Mouse (Mus musculus): ENCODE measurements around the gene Scube2. TPM values are rescaled to one million over a fixed set of nuclear protein-coding genes. Genes with fewer than 3 reads are reported as not detected.

Scube2 gene
- polyA plus RNA-seq, 1 experiment from 2014 or later = 2.5 TPM

GRCm38 (mm10) chr7:109863561-109863960 is 1.9 kb downstream of the Scube2 start:
- ATAC-seq = no peak
- Histone ChIP-seq H3K9me3 (ENCODE audit: control insufficient read depth, low read length) (no peaks in the 10 kb centered on the region), H3K9ac (ENCODE audit: low read depth, low read length) (no peak overlapping the region), H3K4me2 (ENCODE audit: low read length) (no peak overlapping the region), H3K27ac (ENCODE audit: low read depth, low read length) (no peak overlapping the region), H3K4me3 (ENCODE audit: low read length) (no peak overlapping the region), H3K36me3 (ENCODE audit: control insufficient read depth, insufficient read depth, low read length) (no peaks in the 10 kb centered on the region), H3K4me1 (ENCODE audit: control insufficient read depth, insufficient read depth, low read depth, low read length) (peaks cover 8% of the 10 kb centered on the region), H3K27me3 (replicated peaks; ENCODE audit: control insufficient read depth, insufficient read depth, low read length) (no peaks in the 10 kb centered on the region; the same call in 1 of the 2 replicates)
- WGBS = 21% methylated on average over 4 of the region's 4 CpGs

DNA sequence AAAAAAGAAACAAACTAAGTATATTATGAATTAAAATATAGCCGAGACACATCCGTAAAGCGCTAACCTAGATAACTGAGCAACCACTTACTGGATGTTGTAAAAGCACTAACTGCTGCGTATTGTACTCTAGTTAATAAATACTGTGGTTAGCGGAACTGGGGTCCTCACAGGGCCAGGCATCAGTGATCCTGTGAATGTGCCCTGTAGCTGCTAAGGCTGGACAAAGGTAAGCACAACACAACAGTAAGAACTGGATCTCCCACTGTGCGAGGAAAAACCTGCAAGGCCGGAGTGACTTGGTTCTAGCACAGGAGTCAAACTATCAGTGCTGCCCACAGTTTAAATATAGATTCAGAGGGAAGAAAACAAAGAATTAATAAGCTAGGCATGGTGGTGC is 5.3 kb downstream of the Scube2 start:
- WGBS = 87% methylated on average over 7 of the region's 7 CpGs

DNA sequence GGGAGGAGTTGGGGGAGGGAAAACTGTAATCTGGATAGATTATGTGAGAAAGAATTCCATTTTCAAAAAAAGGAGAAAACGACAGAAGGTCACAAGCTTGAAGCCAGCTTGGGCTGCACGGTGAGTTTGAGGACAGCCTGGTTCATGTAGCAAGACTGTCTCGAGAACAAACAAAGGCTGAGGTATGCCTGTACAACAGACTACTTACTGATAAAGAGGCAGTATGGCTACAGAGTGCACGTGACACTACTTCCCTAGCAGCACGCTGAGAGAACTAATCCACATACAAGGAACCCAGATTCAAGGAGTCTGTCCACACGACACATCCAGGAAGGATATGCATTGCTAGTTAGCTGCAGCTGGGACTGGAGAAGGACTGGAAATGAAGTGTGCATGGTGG is 6.1 kb downstream of the Scube2 start:
- Histone ChIP-seq H3K27me3 (replicated peaks; ENCODE audit: control insufficient read depth, insufficient read depth, low read length) (no peaks in the 10 kb centered on the region; the same call in 1 of the 2 replicates), H3K4me2 (ENCODE audit: low read length) (no peak overlapping the region), H3K9me3 (ENCODE audit: control insufficient read depth, low read length) (no peaks in the 10 kb centered on the region), H3K4me3 (ENCODE audit: low read length) (no peak overlapping the region), H3K36me3 (ENCODE audit: control insufficient read depth, insufficient read depth, low read length) (no peaks in the 10 kb centered on the region), H3K9ac (ENCODE audit: low read depth, low read length) (no peak overlapping the region), H3K4me1 (ENCODE audit: control insufficient read depth, insufficient read depth, low read depth, low read length) (no peaks in the 10 kb centered on the region), H3K27ac (ENCODE audit: low read depth, low read length) (no peak overlapping the region)
- no peak for ATAC-seq
- WGBS = 68% methylated on average over 6 of the region's 6 CpGs

More for the DNA sequence above, 5.3 kb downstream of the Scube2 start:
- Histone ChIP-seq H3K27ac (ENCODE audit: low read depth, low read length) (no peak overlapping the region), H3K4me1 (ENCODE audit: control insufficient read depth, insufficient read depth, low read depth, low read length) (peaks cover 4% of the 10 kb centered on the region; the same call in 1 of the 2 replicates), H3K27me3 (replicated peaks; ENCODE audit: control insufficient read depth, insufficient read depth, low read length) (no peaks in the 10 kb centered on the region; the same call in 1 of the 2 replicates), H3K9ac (ENCODE audit: low read depth, low read length) (no peak overlapping the region; the same call in 1 of the 2 replicates), H3K4me2 (ENCODE audit: low read length) (no peak overlapping the region), H3K4me3 (ENCODE audit: low read length) (no peak overlapping the region), H3K36me3 (ENCODE audit: control insufficient read depth, insufficient read depth, low read length) (no peaks in the 10 kb centered on the region), H3K9me3 (ENCODE audit: control insufficient read depth, low read length) (no peaks in the 10 kb centered on the region)
- no peak for ATAC-seq

DNA sequence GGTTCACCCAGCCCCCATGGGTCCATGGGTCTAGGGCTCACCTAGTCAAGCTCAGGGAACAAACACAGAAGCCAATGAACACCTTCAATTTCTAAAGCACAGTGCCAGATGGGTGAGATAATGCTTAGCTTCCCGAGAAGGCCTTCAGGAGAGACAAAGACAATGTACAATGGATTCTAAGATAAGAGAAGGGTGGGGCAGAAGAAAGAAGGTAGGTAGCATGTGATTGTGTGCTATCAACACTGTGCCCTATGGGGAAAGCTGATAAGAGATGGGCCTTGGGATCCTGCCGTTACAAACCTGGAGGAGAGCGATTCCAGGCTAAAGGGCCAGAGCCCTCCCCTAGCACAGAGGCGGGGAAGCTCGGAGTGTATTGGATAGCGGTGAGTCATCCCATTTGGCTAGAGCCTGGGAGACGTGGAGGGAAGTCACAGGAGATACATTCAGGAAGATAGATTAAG is 12.7 kb downstream of the Scube2 start:
- 62% methylated on average over 7 of the region's 7 CpGs for WGBS
- Histone ChIP-seq H3K27ac (ENCODE audit: low read depth, low read length) (no peak overlapping the region), H3K4me2 (ENCODE audit: low read length) (no peak overlapping the region), H3K4me1 (ENCODE audit: control insufficient read depth, insufficient read depth, low read depth, low read length) (peaks cover 7% of the 10 kb centered on the region; the same call in 1 of the 2 replicates), H3K9ac (ENCODE audit: low read depth, low read length) (no peak overlapping the region), H3K4me3 (ENCODE audit: low read length) (no peak overlapping the region), H3K27me3 (replicated peaks; ENCODE audit: control insufficient read depth, insufficient read depth, low read length) (no peaks in the 10 kb centered on the region), H3K36me3 (ENCODE audit: control insufficient read depth, insufficient read depth, low read length) (no peaks in the 10 kb centered on the region), H3K9me3 (ENCODE audit: control insufficient read depth, low read length) (no peaks in the 10 kb centered on the region)
- ATAC-seq = no peak

DNA sequence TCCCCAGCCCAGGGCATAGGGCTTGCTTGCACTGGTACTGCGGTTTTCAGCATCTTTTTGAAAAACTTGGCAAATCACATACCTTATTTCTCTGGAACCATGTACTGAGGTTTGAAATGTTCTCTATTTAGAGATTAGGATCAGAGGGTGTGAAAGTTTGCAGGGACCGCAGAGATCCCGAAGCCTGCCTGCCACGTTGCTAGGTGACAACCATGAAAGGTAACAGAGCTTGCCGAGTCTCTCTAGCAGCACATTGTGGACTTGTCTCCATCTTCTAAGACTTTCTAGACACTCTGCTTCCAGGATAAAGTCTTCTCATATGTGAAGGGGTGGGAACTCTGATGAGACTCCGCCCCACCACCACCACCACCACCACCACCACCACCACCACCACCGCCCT is 13.5 kb downstream of the Scube2 start:
- Histone ChIP-seq H3K27me3 (replicated peaks; ENCODE audit: control insufficient read depth, insufficient read depth, low read length) (no peaks in the 10 kb centered on the region), H3K4me2 (ENCODE audit: low read length) (no peak overlapping the region), H3K4me3 (ENCODE audit: low read length) (no peak overlapping the region), H3K9me3 (ENCODE audit: control insufficient read depth, low read length) (no peaks in the 10 kb centered on the region), H3K36me3 (ENCODE audit: control insufficient read depth, insufficient read depth, low read length) (no peaks in the 10 kb centered on the region), H3K27ac (ENCODE audit: low read depth, low read length) (no peak overlapping the region), H3K4me1 (ENCODE audit: control insufficient read depth, insufficient read depth, low read depth, low read length) (peaks cover 7% of the 10 kb centered on the region; the same call in 1 of the 2 replicates), H3K9ac (ENCODE audit: low read depth, low read length) (no peak overlapping the region)
- no peak for ATAC-seq
- WGBS = 71% methylated on average over 7 of the region's 7 CpGs

GRCm38 (mm10) chr7:109850531-109850930 is 14.9 kb downstream of the Scube2 start:
- Histone ChIP-seq H3K36me3 (ENCODE audit: control insufficient read depth, insufficient read depth, low read length) (no peaks in the 10 kb centered on the region), H3K27ac (ENCODE audit: low read depth, low read length) (no peak overlapping the region), H3K9ac (ENCODE audit: low read depth, low read length) (no peak overlapping the region), H3K9me3 (ENCODE audit: control insufficient read depth, low read length) (no peaks in the 10 kb centered on the region), H3K4me1 (ENCODE audit: control insufficient read depth, insufficient read depth, low read depth, low read length) (peaks cover 7% of the 10 kb centered on the region; the same call in 1 of the 2 replicates), H3K4me2 (ENCODE audit: low read length) (no peak overlapping the region), H3K27me3 (replicated peaks; ENCODE audit: control insufficient read depth, insufficient read depth, low read length) (no peaks in the 10 kb centered on the region), H3K4me3 (ENCODE audit: low read length) (no peak overlapping the region)
- ATAC-seq = no peak
- 32% methylated on average over 3 of the region's 3 CpGs for WGBS

- Histone ChIP-seq H3K4me1 (ENCODE audit: control insufficient read depth, insufficient read depth, low read depth, low read length) (peaks cover 7% of the 10 kb centered on the region; the same call in 1 of the 2 replicates), H3K9me3 (ENCODE audit: control insufficient read depth, low read length) (no peaks in the 10 kb centered on the region), H3K4me3 (ENCODE audit: low read length) (no peak overlapping the region), H3K4me2 (ENCODE audit: low read length) (no peak overlapping the region), H3K27ac (ENCODE audit: low read depth, low read length) (no peak overlapping the region), H3K9ac (ENCODE audit: low read depth, low read length) (no peak overlapping the region), H3K27me3 (replicated peaks; ENCODE audit: control insufficient read depth, insufficient read depth, low read length) (no peaks in the 10 kb centered on the region), H3K36me3 (ENCODE audit: control insufficient read depth, insufficient read depth, low read length) (no peaks in the 10 kb centered on the region)
- 28% methylated on average over 8 of the region's 8 CpGs for WGBS
- ATAC-seq = no peak
Measured at GRCm38 (mm10) chr7:109849750-109850434, 15.6 kb downstream of the Scube2 start.

- no peaks in the 10 kb centered on the region for H3K27me3 ChIP-seq (replicated peaks; ENCODE audit: control insufficient read depth, insufficient read depth, low read length)
- no peak overlapping the region for H3K4me2 ChIP-seq (ENCODE audit: low read length)
- H3K27ac ChIP-seq (ENCODE audit: low read depth, low read length) = no peak overlapping the region
- H3K9me3 ChIP-seq (ENCODE audit: control insufficient read depth, low read length) = no peaks in the 10 kb centered on the region
- H3K36me3 ChIP-seq (ENCODE audit: control insufficient read depth, insufficient read depth, low read length) = no peaks in the 10 kb centered on the region
- peak; percentile 79 for ATAC-seq
- H3K4me1 ChIP-seq (ENCODE audit: control insufficient read depth, insufficient read depth, low read depth, low read length) = peaks cover 7% of the 10 kb centered on the region; the same call in 1 of the 2 replicates
- no peak overlapping the region for H3K4me3 ChIP-seq (ENCODE audit: low read length)
- WGBS = 24% methylated on average over 11 of the region's 11 CpGs
- no peak overlapping the region for H3K9ac ChIP-seq (ENCODE audit: low read depth, low read length)
Measured at GRCm38 (mm10) chr7:109848867-109849733, 16.4 kb downstream of the Scube2 start.

DNA sequence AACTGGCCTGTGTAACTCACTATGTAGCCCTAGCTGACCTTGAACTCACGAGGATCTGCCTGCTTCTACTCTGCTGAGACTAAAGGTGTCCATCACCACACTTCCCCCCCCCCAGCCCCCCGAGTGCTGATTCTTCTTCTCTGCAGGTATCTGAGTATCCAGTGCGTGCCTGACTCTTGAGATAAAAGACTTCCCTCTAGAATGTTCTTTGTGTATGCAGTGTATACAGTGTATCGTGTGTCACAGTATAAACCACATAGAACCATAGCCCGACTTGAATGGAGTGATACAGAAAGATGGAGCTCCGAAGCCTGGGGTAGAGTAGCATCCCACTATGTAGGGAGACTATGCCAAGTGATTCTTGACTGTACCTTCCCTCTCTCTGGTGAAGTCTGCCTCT is 21.4 kb downstream of the Scube2 start:
- Histone ChIP-seq H3K9ac (ENCODE audit: low read depth, low read length) (no peak overlapping the region), H3K36me3 (ENCODE audit: control insufficient read depth, insufficient read depth, low read length) (no peaks in the 10 kb centered on the region), H3K9me3 (ENCODE audit: control insufficient read depth, low read length) (no peaks in the 10 kb centered on the region), H3K27me3 (replicated peaks; ENCODE audit: control insufficient read depth, insufficient read depth, low read length) (no peaks in the 10 kb centered on the region), H3K4me3 (ENCODE audit: low read length) (no peak overlapping the region), H3K4me2 (ENCODE audit: low read length) (no peak overlapping the region), H3K4me1 (ENCODE audit: control insufficient read depth, insufficient read depth, low read depth, low read length) (peaks cover 11% of the 10 kb centered on the region; the same call in 1 of the 2 replicates), H3K27ac (ENCODE audit: low read depth, low read length) (no peak overlapping the region)
- ATAC-seq = no peak
- WGBS = 84% methylated on average over 6 of the region's 6 CpGs
